8 mouse cellular contexts compared by ENCODE assay signal in genomic region chr8:86756948-86757733, GRCm38 (mm10). TPM values are rescaled to one million over a fixed set of nuclear protein-coding genes. Genes with fewer than 3 reads are reported as not detected.
DNase-seq lines count a peak whose midpoint lies in the region; ATAC-seq and TF ChIP-seq lines count a peak whose summit lies in the region.

No protein-coding gene starts in this region.

- H3K27me3 ChIP-seq in CH12.LX (replicated peaks): no peaks in the 10 kb centered on the region
- no peaks in the 10 kb centered on the region for H3K27me3 ChIP-seq in forebrain, postnatal 0 days (ENCODE audit: insufficient read depth, low read length)
- H3K27me3 ChIP-seq in intestine, embryonic 15.5 days (replicated peaks): no peaks in the 10 kb centered on the region; the same call in 1 of the 2 replicates
- no peaks in the 10 kb centered on the region for H3K27me3 ChIP-seq in midbrain, embryonic 12.5 days

- H3K4me3 ChIP-seq in CH12.LX (replicated peaks in 1 of 3; ENCODE audit: low read depth in 2 of 3, low read length in 2 of 3, poor library complexity in 1 of 3): peak overlapping the region in 1 of 3 experiments; percentile 8
- H3K4me3 ChIP-seq in forebrain, postnatal 0 days (ENCODE audit: low read depth, low read length): 0 out of 2 replicates have a peak overlapping the region, but pooled peaks have one; percentile 12
- no peak overlapping the region for H3K4me3 ChIP-seq in intestine, embryonic 15.5 days (replicated peaks)
- H3K4me3 ChIP-seq in midbrain, embryonic 12.5 days: no peak overlapping the region

- DNase-seq in CH12.LX (ENCODE audit: extremely low read depth): no peak
- DNase-seq in adrenal gland, postnatal 25 days: peak; percentile 41
- peak; percentile 35 for DNase-seq in forebrain, postnatal 0 days
- DNase-seq in left cerebral cortex, postnatal 25 days (ENCODE audit: low spot score in 2 of 2): peak; percentile 34 to 61
- no peak for DNase-seq in spleen, postnatal 14 days (ENCODE audit: low spot score in 2 of 2)
- no peak for DNase-seq in thymus, postnatal 10 days (ENCODE audit: low spot score in 2 of 2)

- peaks cover 3% of the 10 kb centered on the region for H3K9me3 ChIP-seq in CH12.LX (replicated peaks; ENCODE audit: low read length)
- H3K9me3 ChIP-seq in forebrain, postnatal 0 days (ENCODE audit: low read length): no peaks in the 10 kb centered on the region
- H3K9me3 ChIP-seq in intestine, embryonic 15.5 days: no peaks in the 10 kb centered on the region
- H3K9me3 ChIP-seq in midbrain, embryonic 12.5 days: no peaks in the 10 kb centered on the region

- H3K79me2 ChIP-seq in CH12.LX (replicated peaks; ENCODE audit: control insufficient read depth, extremely low read depth, insufficient read depth, poor library complexity, severe bottlenecking): no peaks in the 10 kb centered on the region

- no peak for TF ChIP-seq EP300 in CH12.LX (IDR thresholded peaks at IDR 0.05; ENCODE audit: low read length)

- H3K4me2 ChIP-seq in CH12.LX (ENCODE audit: insufficient read depth, low read depth, poor library complexity, severe bottlenecking): peak overlapping the region; percentile 50; the same call in 1 of the 2 replicates
- H3K4me2 ChIP-seq in forebrain, postnatal 0 days (ENCODE audit: low read depth): peak overlapping the region; percentile 40
- peak overlapping the region; percentile 20; the same call in 1 of the 2 replicates for H3K4me2 ChIP-seq in intestine, embryonic 15.5 days (replicated peaks)
- peak overlapping the region; percentile 40 for H3K4me2 ChIP-seq in midbrain, embryonic 12.5 days (replicated peaks)

- no peaks in the 10 kb centered on the region for H3K36me3 ChIP-seq in CH12.LX (replicated peaks in 1 of 2; ENCODE audit: control insufficient read depth in 1 of 2, insufficient read depth in 1 of 2, low read length in 1 of 2)
- H3K36me3 ChIP-seq in forebrain, postnatal 0 days (ENCODE audit: insufficient read depth): no peaks in the 10 kb centered on the region
- no peaks in the 10 kb centered on the region for H3K36me3 ChIP-seq in intestine, embryonic 15.5 days
- no peaks in the 10 kb centered on the region for H3K36me3 ChIP-seq in midbrain, embryonic 12.5 days

- TF ChIP-seq POLR2A in CH12.LX (IDR thresholded peaks at IDR 0.05; ENCODE audit: low read depth, low read length): 0 out of 2 replicates have a peak, but pooled peaks have one; percentile 27

- H3K9ac ChIP-seq in CH12.LX (ENCODE audit: insufficient read depth, low read depth): peak overlapping the region; percentile 17
- peak overlapping the region; percentile 10; the same call in 1 of the 2 replicates for H3K9ac ChIP-seq in forebrain, postnatal 0 days
- no peak overlapping the region for H3K9ac ChIP-seq in intestine, embryonic 15.5 days
- no peak overlapping the region for H3K9ac ChIP-seq in midbrain, embryonic 12.5 days (replicated peaks)

- WGBS in forebrain, postnatal 0 days: 7% methylated on average over 23 of the region's 23 CpGs
- 28% methylated on average over 23 of the region's 23 CpGs for WGBS in intestine, embryonic 15.5 days
- WGBS in midbrain, embryonic 12.5 days: 19% methylated on average over 23 of the region's 23 CpGs

- intact Hi-C loops in left cerebral cortex, postnatal 25 days (cut with DNase I): no loop called here

- TF ChIP-seq CTCF in CH12.LX (conservative IDR thresholded peaks at IDR 0.05 in 1 of 2, IDR thresholded peaks at IDR 0.05 in 1 of 2; ENCODE audit: low read depth in 2 of 2, low read length in 2 of 2): no peak
- TF ChIP-seq CTCF in forebrain, postnatal 0 days (IDR thresholded peaks at IDR 0.05; ENCODE audit: low read depth): no peak

- peak; percentile 42; the same call in 1 of the 2 replicates for ATAC-seq in forebrain, postnatal 0 days
- ATAC-seq in intestine, embryonic 15.5 days: 0 out of 2 replicates have a peak, but pooled peaks have one; percentile 24
- ATAC-seq in midbrain, embryonic 12.5 days (ENCODE audit: low FRiP score, low read depth): no peak

- TF ChIP-seq RAD21 in CH12.LX (IDR thresholded peaks at IDR 0.05; ENCODE audit: low read depth, low read length): no peak

- peaks cover 2 to 27% of the 10 kb centered on the region in 2 experiments; a peak in 3 of 4 replicates for H3K4me1 ChIP-seq in CH12.LX (ENCODE audit: control insufficient read depth in 1 of 2, insufficient read depth in 2 of 2)
- H3K4me1 ChIP-seq in forebrain, postnatal 0 days (ENCODE audit: insufficient read depth): peaks cover 6% of the 10 kb centered on the region; the same call in 1 of the 2 replicates
- H3K4me1 ChIP-seq in intestine, embryonic 15.5 days (replicated peaks): peaks cover 5% of the 10 kb centered on the region; the same call in 1 of the 2 replicates
- H3K4me1 ChIP-seq in midbrain, embryonic 12.5 days: peaks cover 5% of the 10 kb centered on the region; the same call in 1 of the 2 replicates

- dilution Hi-C loops in CH12.LX (cut with MboI; ENCODE audit: extremely low pct_ligation_motif_present, extremely low pct_unique_long_range_greater_than_20kb, low sequenced_read_pairs): no loop called here

- in situ Hi-C loops in CH12.LX (cut with MboI; ENCODE audit: low pct_ligation_motif_present, low pct_unique_long_range_greater_than_20kb, low sequenced_read_pairs): no loop called here

- no peak overlapping the region for H3K27ac ChIP-seq in CH12.LX (ENCODE audit: insufficient read depth, low read depth)
- H3K27ac ChIP-seq in forebrain, postnatal 0 days (ENCODE audit: low read depth, low read length): no peak overlapping the region
- H3K27ac ChIP-seq in intestine, embryonic 15.5 days: no peak overlapping the region
- H3K27ac ChIP-seq in midbrain, embryonic 12.5 days (replicated peaks): no peak overlapping the region

TF ChIP-seq in CH12.LX, 34 proteins besides CTCF, POLR2A, EP300 and RAD21:
- TF ChIP-seq UBTF (IDR thresholded peaks at IDR 0.05; ENCODE audit: low read depth, low read length): no peak
TF ChIP-seq in CH12.LX: peak in this region for 0.

RNA-seq across cellular contexts. Expression of gene Siah1a, which starts 11.4 kb away (rescaled TPM):
- total RNA-seq in CH12.LX (2012; rRNA removed) (5.1 and 5.9 TPM in 2 replicates), CH12.LX (2014; rRNA removed) (11.1 and 12.2 TPM in 2 replicates)
- 7.0 and 8.0 TPM in 2 replicates for polyA plus RNA-seq in CH12.LX (2012; ENCODE audit: insufficient read length, low read depth)
- total RNA-seq in adrenal gland, postnatal 25 days (2021): 19.1 and 20.3 TPM in 2 replicates
- 91.9 and 101 TPM in 2 replicates for total RNA-seq in forebrain, postnatal 0 days (2014; rRNA removed)
- polyA plus RNA-seq in forebrain, postnatal 0 days (2015; fragmentation: Nextera tagmentation; extraction: Ambion mirVana): 87.3 and 88.6 TPM in 2 replicates
- polyA plus RNA-seq in intestine, embryonic 15.5 days (2015; fragmentation: Nextera tagmentation; extraction: Ambion mirVana): 31.2 and 36.1 TPM in 2 replicates
- total RNA-seq in left cerebral cortex, postnatal 25 days (2021): 10 to 100 TPM; 28.6 to 32.1 TPM
- polyA plus RNA-seq in midbrain, embryonic 12.5 days (2016; fragmentation: Nextera tagmentation; extraction: Ambion mirVana): 89.8 and 95.7 TPM in 2 replicates

RNA-seq across cellular contexts. Expression of gene Gm10638, which starts 11.6 kb away (rescaled TPM):
- total RNA-seq in CH12.LX (2012; rRNA removed) (0.13 and 0.42 TPM in 2 replicates), CH12.LX (2014; rRNA removed) (not detected in 2 replicates)
- polyA plus RNA-seq in CH12.LX (2012; ENCODE audit: insufficient read length, low read depth): not detected in 2 replicates
- 2.0 and 4.3 TPM in 2 replicates for total RNA-seq in adrenal gland, postnatal 25 days (2021)
- total RNA-seq in forebrain, postnatal 0 days (2014; rRNA removed): 0.43 and 1.5 TPM in 2 replicates
- polyA plus RNA-seq in forebrain, postnatal 0 days (2015; fragmentation: Nextera tagmentation; extraction: Ambion mirVana): 8.2 and 8.9 TPM in 2 replicates
- 2.9 and 3.7 TPM in 2 replicates for polyA plus RNA-seq in intestine, embryonic 15.5 days (2015; fragmentation: Nextera tagmentation; extraction: Ambion mirVana)
- 1 to 10 TPM; 3.2 to 3.4 TPM for total RNA-seq in left cerebral cortex, postnatal 25 days (2021)
- polyA plus RNA-seq in midbrain, embryonic 12.5 days (2016; fragmentation: Nextera tagmentation; extraction: Ambion mirVana): 9.7 and 10.1 TPM in 2 replicates

Comparison
In these comparisons a context has a peak if more than half of its experiments do, and no peak if none do; other contexts are left out.
1. DNase-seq: peak in adrenal gland, postnatal 25 days (single experiment), forebrain, postnatal 0 days (single experiment) and left cerebral cortex, postnatal 25 days (2 of 2); none in CH12.LX (single experiment), spleen, postnatal 14 days (0 of 2) and thymus, postnatal 10 days (0 of 2).
2. H3K9ac ChIP-seq: peak in CH12.LX (single experiment) and forebrain, postnatal 0 days (single experiment); none in intestine, embryonic 15.5 days (single experiment) and midbrain, embryonic 12.5 days (single experiment).
3. Peak in every context shown above with its lines, with median percentiles within 50 percentile points of each other: H3K4me2 ChIP-seq.